Mouse (Mus musculus) testis, adult 2 months (tissue): ENCODE measurements at regions not wholly inside any gene's neighbourhood (a gene's known extent, or its start where the extent isn't known, plus 50 kb on each side); places are given as distances from the start of the nearest gene placed in this dataset.
A peak's percentile ranks its signal among the peaks of the same experiment; 100 is the strongest.

Source experiments
- H3K27ac ChIP-seq: fragments of 200-500 bp; 2 replicates; pipeline ENCODE4 v1.5.1; 2012; ENCODE audit warnings: low read depth, low read length; ENCODE audit not compliant: control insufficient read depth, insufficient read depth
- H3K27me3 ChIP-seq: fragments of 200-500 bp; 2 replicates; pipeline ENCODE4 v1.6.1; 2012; ENCODE audit warnings: mild to moderate bottlenecking, low read length, moderate library complexity; ENCODE audit not compliant: control insufficient read depth, insufficient read depth
- H3K36me3 ChIP-seq: fragments of 200-500 bp; 2 replicates; pipeline ENCODE4 v1.6.1; 2012; ENCODE audit warnings: mild to moderate bottlenecking, low read length; ENCODE audit not compliant: control insufficient read depth, insufficient read depth
- H3K4me1 ChIP-seq: fragments of 200-500 bp; 2 replicates; pipeline ENCODE4 v1.6.1; 2012; ENCODE audit warnings: low read length; ENCODE audit not compliant: control insufficient read depth, insufficient read depth
- H3K4me3 ChIP-seq: fragments of 200-500 bp; 2 replicates; pipeline ENCODE4 v1.5.1; 2012; ENCODE audit warnings: low read depth, mild to moderate bottlenecking, low read length, moderate library complexity, mixed read lengths; ENCODE audit not compliant: control insufficient read depth
- CTCF ChIP-seq: fragments of 200-500 bp; IDR thresholded peaks from 2 replicates; pipeline ENCODE4 v1.5.1; 2012; ENCODE audit warnings: low read depth, mild to moderate bottlenecking, inconsistent platforms, low read length, moderate library complexity; ENCODE audit not compliant: control insufficient read depth, insufficient read depth, insufficient replicate concordance
- POLR2A ChIP-seq: fragments of 200-500 bp; IDR thresholded peaks from 2 replicates; pipeline ENCODE4 v1.6.1; 2012; ENCODE audit warnings: low read depth, mild to moderate bottlenecking, inconsistent platforms, low read length, moderate library complexity; ENCODE audit not compliant: control insufficient read depth

DNA sequence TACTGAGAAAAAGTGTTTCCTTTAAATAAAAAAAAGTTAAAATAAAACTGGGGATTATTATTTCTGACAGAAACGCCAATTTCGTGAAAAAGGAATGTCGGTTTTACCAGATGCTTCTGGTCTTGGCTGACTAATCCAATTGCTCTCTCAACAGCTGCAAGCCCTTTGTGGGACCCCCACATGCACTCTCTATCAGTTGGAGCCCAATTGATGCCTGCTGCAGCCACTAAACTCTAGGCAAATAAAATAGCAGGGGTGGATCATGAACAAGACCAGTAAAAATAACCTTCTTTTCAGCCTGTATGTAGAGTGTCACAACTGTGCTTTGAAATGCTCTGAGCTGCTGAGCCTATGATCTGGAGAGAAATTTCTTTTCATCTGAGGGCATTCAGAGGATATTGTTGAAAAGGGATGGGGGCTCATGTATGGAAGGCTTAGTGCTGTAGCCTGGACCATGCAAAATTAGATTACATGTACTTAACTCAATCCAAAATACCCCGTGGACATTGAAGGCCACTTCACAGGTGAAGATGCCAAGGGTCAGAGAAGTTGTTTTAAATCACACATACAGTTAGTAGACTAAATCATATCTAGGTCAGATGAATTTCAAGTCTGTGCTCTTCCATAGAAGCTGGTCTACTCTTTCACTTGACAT lies 117.0 kb upstream of the Cep162 start:
- no peaks in the 10 kb centered on the region for H3K4me1 ChIP-seq
- no peak for TF ChIP-seq CTCF
- TF ChIP-seq POLR2A: no peak
- H3K27ac ChIP-seq: no peak overlapping the region
- H3K36me3 ChIP-seq: no peaks in the 10 kb centered on the region
- no peaks in the 10 kb centered on the region for H3K27me3 ChIP-seq
- H3K4me3 ChIP-seq: no peak overlapping the region

DNA sequence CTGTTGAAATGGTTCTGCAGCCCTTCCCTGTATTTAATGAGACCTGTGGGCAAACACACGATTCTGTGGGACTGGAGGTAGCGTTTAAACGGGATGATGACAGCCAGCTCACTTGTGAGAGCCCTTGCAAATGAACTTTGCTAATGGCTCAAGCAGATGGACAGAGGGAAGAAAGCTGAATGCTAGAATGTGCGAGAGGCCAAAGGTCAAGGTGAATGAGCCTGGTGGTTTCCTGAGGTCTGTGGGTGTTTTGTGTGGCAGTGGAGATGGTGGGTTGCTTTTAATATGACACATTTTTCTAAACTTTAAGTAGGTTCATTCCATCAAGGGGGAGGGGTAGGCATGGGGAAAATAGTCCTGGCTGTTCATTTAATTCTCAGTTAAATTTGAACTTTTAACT lies 113.7 kb upstream of the Cep162 start:
- Histone ChIP-seq H3K4me3 (no peak overlapping the region), H3K4me1 (no peaks in the 10 kb centered on the region), H3K36me3 (no peaks in the 10 kb centered on the region), H3K27ac (no peak overlapping the region), H3K27me3 (no peaks in the 10 kb centered on the region)
- no peak for TF ChIP-seq CTCF
- no peak for TF ChIP-seq POLR2A

DNA sequence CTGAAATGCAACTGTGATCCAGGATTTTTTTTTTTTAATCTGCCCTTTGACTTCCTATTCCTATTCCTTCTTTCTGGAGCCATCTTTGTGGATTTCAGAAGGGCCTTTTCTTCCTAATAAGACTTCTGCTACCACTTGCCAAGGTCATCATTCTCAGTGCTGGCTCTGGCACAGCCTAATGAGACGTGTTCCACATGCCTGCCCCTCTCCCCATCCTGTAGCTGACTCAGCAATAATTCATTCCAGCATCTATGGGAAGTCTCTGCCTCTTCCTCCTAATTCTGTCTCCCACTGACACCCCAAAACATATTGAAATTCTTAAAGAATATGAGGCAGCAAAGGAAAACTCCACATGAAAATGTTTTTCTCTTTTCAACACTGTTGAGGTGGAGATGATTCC lies 91.7 kb upstream of the Cep162 start:
- TF ChIP-seq CTCF: no peak
- TF ChIP-seq POLR2A: no peak
- Histone ChIP-seq H3K36me3 (no peaks in the 10 kb centered on the region), H3K27ac (no peak overlapping the region), H3K4me1 (no peaks in the 10 kb centered on the region), H3K27me3 (no peaks in the 10 kb centered on the region), H3K4me3 (no peak overlapping the region)

DNA sequence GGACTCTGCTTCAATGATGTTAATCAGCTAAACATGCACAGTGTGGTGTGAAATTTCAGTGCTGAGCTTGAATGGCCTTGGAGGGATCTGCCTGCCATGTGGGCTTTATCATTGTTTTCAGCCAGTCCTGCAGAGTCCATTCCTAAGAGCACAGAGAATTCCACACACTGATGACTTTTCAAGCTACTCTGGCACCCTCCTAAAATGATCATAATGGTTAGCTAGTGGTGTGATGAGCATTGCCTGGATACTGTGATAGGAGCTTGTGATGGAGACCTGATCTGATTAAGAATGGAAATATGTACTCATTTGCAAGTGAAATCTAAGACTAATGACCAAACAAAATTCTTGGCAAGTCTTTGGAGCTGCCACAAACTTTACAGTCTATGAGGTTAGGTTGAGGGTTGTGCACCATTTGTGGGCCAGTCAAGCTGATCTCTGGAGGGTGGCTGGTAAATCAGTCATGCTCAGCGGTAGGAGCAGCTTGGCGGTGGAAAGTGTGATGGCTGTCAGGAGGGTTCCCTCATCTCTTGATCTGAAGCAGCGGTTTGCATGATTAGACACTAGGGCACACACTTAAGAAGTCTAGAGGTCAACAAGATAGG lies 91.0 kb upstream of the Cep162 start:
- TF ChIP-seq CTCF (no peak), POLR2A (no peak)
- Histone ChIP-seq H3K4me3 (no peak overlapping the region), H3K4me1 (no peaks in the 10 kb centered on the region), H3K36me3 (no peaks in the 10 kb centered on the region), H3K27ac (no peak overlapping the region), H3K27me3 (no peaks in the 10 kb centered on the region)

- TF ChIP-seq POLR2A: no peak
- TF ChIP-seq CTCF: no peak
- Histone ChIP-seq H3K4me3 (peak overlapping the region; percentile 67), H3K27me3 (no peaks in the 10 kb centered on the region), H3K27ac (no peak overlapping the region), H3K36me3 (no peaks in the 10 kb centered on the region), H3K4me1 (no peaks in the 10 kb centered on the region)
Measured at GRCm38 (mm10) chr9:87341438-87341837, 86.1 kb upstream of the Cep162 start.

DNA sequence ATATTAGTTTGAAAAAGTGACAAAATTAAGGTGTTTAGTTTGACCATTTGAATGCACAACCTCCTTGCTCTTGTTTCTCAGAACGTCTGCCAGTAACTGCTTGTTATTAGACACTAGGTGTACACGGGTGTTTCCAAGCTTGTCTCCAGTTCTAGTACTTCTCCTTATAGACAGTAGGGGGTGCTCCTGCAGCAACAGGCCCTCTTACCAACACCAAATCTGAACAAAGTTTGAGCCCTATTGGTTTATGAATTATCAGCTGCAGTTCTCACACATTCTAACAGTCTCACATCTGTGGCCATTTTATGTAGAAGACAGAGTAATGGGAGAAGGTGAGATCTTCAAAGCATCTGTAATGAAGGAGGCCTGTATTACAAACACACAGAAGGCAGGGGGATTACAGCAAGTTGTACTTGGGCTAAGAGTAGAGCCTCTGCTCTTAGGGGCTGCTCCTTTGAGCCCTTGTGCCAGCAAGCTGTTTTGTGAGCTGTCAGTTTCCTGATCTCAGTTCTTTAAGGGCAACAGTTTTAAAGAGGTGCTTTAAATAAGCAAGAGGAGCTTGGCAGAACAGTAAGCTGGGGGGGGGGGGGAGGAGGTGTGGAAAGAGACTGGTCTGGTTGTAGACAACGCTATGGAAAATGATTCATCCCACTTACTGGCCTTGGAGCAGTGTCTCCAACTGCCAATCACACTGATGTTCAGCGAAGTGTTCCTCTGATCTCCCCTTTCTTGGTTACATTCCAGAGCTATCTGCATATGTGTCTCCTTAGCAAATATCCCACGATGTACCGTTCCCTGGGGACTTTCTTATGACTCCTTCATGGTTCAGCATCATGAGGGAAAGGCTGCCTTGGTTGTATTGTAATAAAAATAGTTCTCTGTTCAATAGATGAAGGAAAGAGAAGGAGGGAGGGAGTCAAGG lies 71.3 kb upstream of the Cep162 start:
- TF ChIP-seq CTCF (no peak), POLR2A (no peak)
- Histone ChIP-seq H3K27me3 (no peaks in the 10 kb centered on the region), H3K4me3 (no peak overlapping the region), H3K4me1 (no peaks in the 10 kb centered on the region), H3K27ac (no peak overlapping the region), H3K36me3 (no peaks in the 10 kb centered on the region)

DNA sequence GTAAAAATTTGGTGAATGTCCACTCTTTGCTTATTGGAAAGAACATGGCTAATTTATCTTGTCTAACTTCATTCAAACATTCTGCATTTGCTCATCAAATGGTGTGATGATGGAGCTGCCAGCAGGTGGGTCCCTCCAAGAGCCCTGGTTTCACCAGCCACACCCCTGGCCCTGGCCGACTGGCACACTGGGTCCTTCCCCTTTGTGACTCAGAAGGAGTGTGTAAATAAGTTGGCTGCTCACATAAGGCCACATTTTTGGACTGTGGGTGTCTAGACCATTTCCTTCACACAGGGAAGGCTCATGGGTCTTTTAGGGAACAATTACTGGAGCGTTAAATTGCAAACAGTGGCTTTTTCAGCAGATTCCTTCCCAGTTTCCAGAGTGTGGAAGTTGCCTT lies 68.4 kb upstream of the Cep162 start:
- Histone ChIP-seq H3K27me3 (no peaks in the 10 kb centered on the region), H3K36me3 (no peaks in the 10 kb centered on the region), H3K4me1 (no peaks in the 10 kb centered on the region; the same call in 1 of the 2 replicates), H3K27ac (no peak overlapping the region), H3K4me3 (no peak overlapping the region)
- no peak for TF ChIP-seq CTCF
- TF ChIP-seq POLR2A: no peak
